Mouse (Mus musculus) liver, adult (tissue): ENCODE measurements around the gene Btk.

ENCODE experiments used
- GATA4 ChIP-seq: IDR thresholded peaks from 2 replicates; pipeline ENCODE4 v1.6.1; 2014; ENCODE audit warnings: mild to moderate bottlenecking, low read length; ENCODE audit not compliant: insufficient replicate concordance

The Btk gene

GRCm38 (mm10) chrX:134588261-134588660 lies 4.9 kb upstream of the Btk start:
- no peak for TF ChIP-seq GATA4

GRCm38 (mm10) chrX:134586447-134586846 lies 3.1 kb upstream of the Btk start:
- no peak for TF ChIP-seq GATA4

- peak; percentile 10; the same call in 1 of the 2 replicates for TF ChIP-seq GATA4
Observed at GRCm38 (mm10) chrX:134585103-134586002, 2.0 kb upstream of the Btk start, which contains the start of gene Rpl36a. Gene Rpl36a (plus strand): TSS chrX:134585654.

- no peak for TF ChIP-seq GATA4
Observed at GRCm38 (mm10) chrX:134582270-134582669, 1.1 kb downstream of the Btk start.

- no peak for TF ChIP-seq GATA4
Observed at GRCm38 (mm10) chrX:134580528-134581305, 2.7 kb downstream of the Btk start.

GRCm38 (mm10) chrX:134577896-134578295 lies 5.5 kb downstream of the Btk start:
- TF ChIP-seq GATA4, result no peak

- no peak for TF ChIP-seq GATA4
Observed at GRCm38 (mm10) chrX:134566536-134567222, 16.7 kb downstream of the Btk start.

GRCm38 (mm10) chrX:134564326-134564725 lies 19.0 kb downstream of the Btk start:
- peak; percentile 7; the same call in 1 of the 2 replicates for TF ChIP-seq GATA4

- TF ChIP-seq GATA4, result no peak
Observed at GRCm38 (mm10) chrX:134554425-134554824, 28.9 kb downstream of the Btk start.

- TF ChIP-seq GATA4, result no peak
Observed at GRCm38 (mm10) chrX:134553326-134553725, 30.0 kb downstream of the Btk start.

- TF ChIP-seq GATA4, result no peak
Observed at GRCm38 (mm10) chrX:134550903-134551302, 32.5 kb downstream of the Btk start.

GRCm38 (mm10) chrX:134547330-134547729 lies 36.0 kb downstream of the Btk start:
- no peak for TF ChIP-seq GATA4

- no peak for TF ChIP-seq GATA4
Observed at GRCm38 (mm10) chrX:134541955-134542308, 41.4 kb downstream of the Btk start.

- TF ChIP-seq GATA4, result no peak
Observed at GRCm38 (mm10) chrX:134541145-134541954, 42.0 kb downstream of the Btk start, which contains the start of gene Timm8a1. Gene Timm8a1 (minus strand): TSS chrX:134541865.
